Mouse (Mus musculus) cerebellum, adult 2 months (tissue): ENCODE data around the gene Abca1. TPM values are rescaled to one million over a fixed set of nuclear protein-coding genes. Genes with fewer than 3 reads are reported as not detected.

Experiments used
- DNase-seq, 2 experiments: peaks; one replicate each; pipeline ENCODE4 v3.0.0; 2021
- H3K27ac ChIP-seq: fragments of 200-500 bp; 2 replicates; pipeline ENCODE4 v1.5.1; 2012; ENCODE audit warnings: low read length, control low read depth, inconsistent platforms; ENCODE audit not compliant: insufficient read depth
- H3K27me3 ChIP-seq: fragments of 200-500 bp; 2 replicates; pipeline ENCODE4 v1.6.1; 2012; ENCODE audit warnings: inconsistent platforms, mild to moderate bottlenecking, low read length, moderate library complexity; ENCODE audit not compliant: control insufficient read depth, insufficient read depth
- H3K4me1 ChIP-seq: fragments of 200-500 bp; 2 replicates; pipeline ENCODE4 v1.6.1; 2011; ENCODE audit warnings: low read length; ENCODE audit not compliant: control insufficient read depth, insufficient read depth
- H3K4me3 ChIP-seq: fragments of 200-500 bp; replicated peaks from 2 replicates; pipeline ENCODE3; 2011; ENCODE audit warnings: mild to moderate bottlenecking, low read depth, low read length, control low read depth; ENCODE audit not compliant: insufficient read depth
- CTCF ChIP-seq: fragments of 200-500 bp; IDR thresholded peaks from 2 replicates; pipeline ENCODE4 v1.5.1; 2011; ENCODE audit warnings: low read depth, mild to moderate bottlenecking, control low read depth, low read length, moderate library complexity, borderline replicate concordance; ENCODE audit not compliant: insufficient read depth
- POLR2A ChIP-seq: fragments of 200-500 bp; IDR thresholded peaks from 2 replicates; pipeline ENCODE4 v1.6.1; 2011; ENCODE audit warnings: low read length, control low read depth, borderline replicate concordance; ENCODE audit not compliant: insufficient read depth
- WGBS: fragments of 180-500 bp; shearing (Covaris S2); methylation state at CpG from one replicate; pipeline ENCODE4 v1.1.7; 2018; 5-methylcytosine and 5-hydroxymethylcytosine counted together
- polyA plus RNA-seq: library from polyadenylated mRNA; depleted of rRNA; stranded (reverse); fragments of >200 nt; gene quantifications from 2 replicates; pipeline ENCODE4 v1.2.3, GENCODE M21; 2012

Gene Abca1
- polyA plus RNA-seq, 1 experiment, result 10.0 TPM

DNA sequence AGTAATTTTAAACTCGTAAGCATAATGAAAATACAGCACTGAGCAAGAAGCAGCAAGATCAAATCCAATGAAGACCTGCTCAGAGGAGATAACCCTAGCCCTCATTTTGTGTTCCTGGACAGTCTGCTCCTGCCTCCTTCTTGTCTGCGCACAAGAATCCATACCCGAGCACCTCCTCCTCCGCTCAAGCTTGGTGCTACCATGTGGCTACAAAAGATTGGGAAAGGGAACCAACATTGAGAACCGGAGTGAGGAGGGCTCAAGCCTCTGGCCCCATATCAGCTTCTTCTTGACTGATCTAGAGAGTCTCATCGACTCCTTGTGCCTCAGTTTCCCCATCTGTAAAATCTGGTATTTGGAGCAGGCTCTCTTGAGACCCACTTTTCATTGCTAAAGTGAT, 19.0 kb downstream of the Abca1 start:
- peaks cover 15% of the 10 kb centered on the region for H3K4me1 ChIP-seq
- H3K27me3 ChIP-seq, result no peaks in the 10 kb centered on the region
- no peak overlapping the region for H3K4me3 ChIP-seq
- no peak for TF ChIP-seq CTCF
- TF ChIP-seq POLR2A, result no peak
- 91% methylated on average over 6 of the region's 6 CpGs for WGBS
- H3K27ac ChIP-seq, result no peak overlapping the region
- no peak for DNase-seq

DNA sequence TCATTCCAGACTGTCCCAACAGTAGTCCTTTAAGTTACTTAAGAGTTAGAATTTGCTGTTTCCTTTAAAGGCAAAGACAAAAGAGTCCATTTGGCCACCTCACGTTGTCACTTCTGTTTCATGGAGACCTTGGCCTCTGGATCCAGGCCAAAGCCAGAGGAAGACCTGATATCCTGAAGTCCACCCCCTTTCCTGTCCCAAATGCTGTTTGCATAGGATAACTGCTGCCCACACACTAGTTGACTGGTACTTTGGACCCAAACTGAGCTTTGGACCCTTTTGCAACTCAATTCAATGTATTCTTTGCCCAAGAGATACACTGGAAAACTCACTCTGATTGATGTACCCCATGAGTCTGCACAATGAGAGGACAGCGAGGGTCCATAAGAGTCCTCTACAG, 20.2 kb downstream of the Abca1 start:
- no peak for DNase-seq
- no peaks in the 10 kb centered on the region for H3K27me3 ChIP-seq
- WGBS, result 90% methylated on average over 2 of the region's 2 CpGs
- TF ChIP-seq CTCF (no peak), POLR2A (no peak)
- peaks cover 13% of the 10 kb centered on the region for H3K4me1 ChIP-seq
- no peak overlapping the region for H3K4me3 ChIP-seq
- H3K27ac ChIP-seq, result no peak overlapping the region

DNA sequence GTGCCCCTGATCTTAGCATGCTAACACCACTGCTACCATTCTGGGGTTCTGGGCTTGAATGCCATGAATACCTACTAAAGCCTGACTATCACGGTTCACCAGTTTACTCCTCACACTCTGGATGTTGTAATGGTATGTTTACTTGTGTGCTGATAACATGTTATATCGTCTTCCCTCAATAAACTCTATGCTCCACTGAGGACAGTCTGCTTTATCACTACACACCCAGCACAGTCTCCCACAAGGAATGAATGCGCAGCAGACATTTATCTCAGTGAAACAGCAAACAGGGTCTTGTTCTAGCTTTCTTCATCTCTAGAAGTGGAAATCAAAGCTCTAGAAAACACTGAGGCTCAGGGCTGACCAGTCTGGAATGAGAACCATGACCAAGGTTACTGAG, 20.7 kb downstream of the Abca1 start:
- no peak for DNase-seq

DNA sequence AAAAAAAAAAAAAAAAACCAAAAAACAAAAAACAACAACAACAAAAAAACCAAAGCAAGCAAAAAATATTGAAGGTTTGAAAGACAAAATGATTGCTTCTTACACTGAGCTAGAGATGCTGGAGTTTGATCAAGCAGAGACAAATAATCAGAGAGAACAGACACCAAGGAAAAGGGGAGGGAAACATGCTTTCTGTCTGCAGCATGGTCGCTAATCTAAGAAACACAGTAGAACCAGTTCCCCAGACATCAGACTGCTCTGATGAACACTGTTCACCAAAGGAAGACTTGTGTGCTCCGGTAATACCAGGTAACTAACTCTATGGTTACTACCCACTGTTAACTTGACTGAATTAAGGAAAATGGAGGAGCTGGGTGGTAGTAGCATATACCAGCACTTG, 22.6 kb downstream of the Abca1 start:
- H3K27me3 ChIP-seq, result no peaks in the 10 kb centered on the region
- H3K27ac ChIP-seq, result no peak overlapping the region
- 91% methylated on average over 2 of the region's 2 CpGs for WGBS
- no peaks in the 10 kb centered on the region for H3K4me1 ChIP-seq
- H3K4me3 ChIP-seq, result no peak overlapping the region
- no peak for DNase-seq
- TF ChIP-seq POLR2A (no peak), CTCF (no peak)

More for the DNA sequence above, 20.7 kb downstream of the Abca1 start:
- Histone ChIP-seq H3K4me1 (peaks cover 8% of the 10 kb centered on the region; the same call in 1 of the 2 replicates), H3K27me3 (no peaks in the 10 kb centered on the region), H3K4me3 (no peak overlapping the region), H3K27ac (no peak overlapping the region)
- TF ChIP-seq POLR2A (no peak), CTCF (no peak)
- 97% methylated on average over 3 of the region's 3 CpGs for WGBS

DNA sequence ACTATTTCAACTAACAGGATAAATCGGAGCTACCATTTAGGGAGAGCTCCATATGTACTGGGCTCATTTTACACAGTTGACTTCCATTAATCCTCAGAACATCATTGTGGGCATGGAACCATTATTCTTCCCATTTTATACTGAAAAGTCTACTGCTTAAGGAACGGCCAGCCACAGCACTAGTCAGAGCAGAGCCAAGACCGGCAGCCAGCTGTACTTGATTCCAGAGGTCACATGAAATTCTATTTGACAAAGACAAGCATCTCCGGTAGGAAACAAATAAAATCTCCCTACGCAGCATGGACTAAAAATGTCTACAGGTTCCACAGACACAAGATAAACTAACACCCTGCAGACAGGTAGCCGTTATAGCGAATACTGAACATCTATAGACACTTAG, 24.9 kb downstream of the Abca1 start:
- Histone ChIP-seq H3K27me3 (no peaks in the 10 kb centered on the region), H3K4me3 (no peak overlapping the region), H3K27ac (no peak overlapping the region), H3K4me1 (no peaks in the 10 kb centered on the region)
- DNase-seq, result no peak
- no peak for TF ChIP-seq CTCF
- TF ChIP-seq POLR2A, result no peak
- WGBS, result 82% methylated on average over 7 of the region's 7 CpGs

DNA sequence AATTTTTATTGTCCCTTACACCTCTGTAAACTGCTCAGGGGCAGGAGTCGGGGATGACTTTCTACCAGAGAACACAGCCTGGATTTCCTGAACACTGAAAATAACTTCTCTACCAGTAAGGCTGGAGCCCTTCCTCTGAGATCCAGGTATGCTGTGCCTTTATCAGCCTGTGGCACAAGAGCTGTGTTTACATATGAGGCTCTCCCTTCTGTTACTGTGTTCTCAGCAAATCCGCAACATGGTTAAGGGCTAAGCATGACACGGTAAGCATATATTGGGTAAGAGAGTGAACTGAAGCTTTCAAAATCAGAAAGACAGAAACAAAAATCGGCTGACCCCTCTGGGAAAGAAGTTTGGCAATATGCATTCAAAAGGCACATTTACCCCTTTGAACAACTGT, 25.7 kb downstream of the Abca1 start:
- TF ChIP-seq POLR2A (no peak), CTCF (no peak)
- DNase-seq, result no peak
- Histone ChIP-seq H3K4me1 (no peaks in the 10 kb centered on the region), H3K27ac (no peak overlapping the region), H3K27me3 (no peaks in the 10 kb centered on the region), H3K4me3 (no peak overlapping the region)
- 72% methylated on average over 4 of the region's 4 CpGs for WGBS

DNA sequence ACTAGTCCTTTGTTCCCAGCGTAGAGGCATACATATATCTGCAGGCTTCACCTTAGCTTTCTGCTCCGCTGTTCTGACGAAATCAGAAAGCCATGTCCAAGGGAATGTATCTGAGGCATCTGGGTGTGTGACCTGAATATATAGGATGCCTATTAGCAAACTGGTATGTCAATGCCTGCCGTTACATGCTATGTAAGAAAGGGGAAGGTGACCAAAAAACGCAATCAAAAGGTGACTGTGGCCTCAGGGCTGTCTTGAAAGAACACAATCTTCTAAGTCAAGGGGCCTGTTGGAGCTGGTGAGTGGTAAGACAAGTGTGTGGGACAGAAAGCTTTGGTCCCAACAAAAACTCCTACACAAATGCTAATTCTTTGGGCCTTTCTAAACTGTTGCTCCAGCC, 28.2 kb downstream of the Abca1 start:
- TF ChIP-seq CTCF (no peak), POLR2A (no peak)
- 95% methylated on average over 5 of the region's 5 CpGs for WGBS
- Histone ChIP-seq H3K27ac (no peak overlapping the region), H3K4me1 (no peaks in the 10 kb centered on the region), H3K27me3 (no peaks in the 10 kb centered on the region), H3K4me3 (no peak overlapping the region)
- no peak for DNase-seq

DNA sequence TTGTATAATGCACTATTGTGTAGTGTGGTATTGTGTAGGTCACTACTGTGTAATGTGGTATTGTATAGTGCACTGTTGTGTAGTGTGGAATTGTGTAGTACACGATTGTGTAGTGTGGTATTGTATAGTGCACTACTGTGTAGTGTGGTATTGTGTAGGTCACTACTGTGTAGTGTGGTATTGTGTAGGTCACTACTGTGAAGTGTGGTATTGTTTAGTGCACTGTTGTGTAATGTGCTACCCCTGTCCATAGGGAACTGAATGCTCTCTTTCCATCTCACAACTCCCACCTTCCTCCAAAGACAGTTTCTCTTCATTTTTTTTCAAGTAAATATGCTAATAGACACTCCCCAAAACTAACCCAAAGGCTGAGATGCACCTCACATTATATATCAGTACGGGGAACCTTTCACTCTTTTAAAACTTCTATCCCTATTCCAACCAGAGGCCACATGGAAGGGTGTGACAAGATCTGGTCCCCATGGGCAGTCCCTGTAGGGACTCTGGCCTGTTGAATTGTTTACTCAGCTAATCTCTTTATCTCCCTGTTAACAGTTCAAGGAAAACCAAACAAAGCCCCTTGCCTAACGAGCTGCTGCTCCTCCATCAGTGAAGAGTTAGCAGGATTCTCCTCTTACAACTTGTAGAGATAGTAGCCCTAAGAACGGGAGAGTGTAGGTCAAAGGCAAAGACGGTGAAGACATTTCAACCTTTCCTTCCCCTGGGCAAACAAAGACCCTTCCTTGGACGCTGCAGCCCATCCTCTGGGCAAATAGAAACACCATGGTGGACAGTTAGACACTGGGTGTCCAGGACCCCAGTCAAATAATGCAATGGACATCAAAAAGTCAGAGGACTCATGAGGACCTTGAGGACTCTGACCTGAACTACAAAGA, 28.8 kb downstream of the Abca1 start:
- no peak overlapping the region for H3K4me3 ChIP-seq
- WGBS, result 84% methylated on average over 6 of the region's 6 CpGs
- no peak for TF ChIP-seq POLR2A
- TF ChIP-seq CTCF, result no peak

More for the DNA sequence above, 28.8 kb downstream of the Abca1 start:
- H3K27ac ChIP-seq, result no peak overlapping the region
- no peaks in the 10 kb centered on the region for H3K27me3 ChIP-seq
- H3K4me1 ChIP-seq, result no peaks in the 10 kb centered on the region
- no peak for DNase-seq
